Mouse (Mus musculus): Measurements from ENCODE around the gene Mthfs.
"Not testable (repeated sequence)": the region's sequence is repeated elsewhere in the genome, so short reads cannot be mapped to it uniquely, and the experiment has no call there.

Gene Mthfs

GRCm38 (mm10) chr9:89210353-89211064, at the start of gene Mthfs:
Mthfs (plus strand) TSS chr9:89210676.
- DNase-seq: not testable (repeated sequence)

- DNase-seq: not testable (repeated sequence)
Measured at GRCm38 (mm10) chr9:89172539-89172938, 37.9 kb upstream of the Mthfs start.

DNA sequence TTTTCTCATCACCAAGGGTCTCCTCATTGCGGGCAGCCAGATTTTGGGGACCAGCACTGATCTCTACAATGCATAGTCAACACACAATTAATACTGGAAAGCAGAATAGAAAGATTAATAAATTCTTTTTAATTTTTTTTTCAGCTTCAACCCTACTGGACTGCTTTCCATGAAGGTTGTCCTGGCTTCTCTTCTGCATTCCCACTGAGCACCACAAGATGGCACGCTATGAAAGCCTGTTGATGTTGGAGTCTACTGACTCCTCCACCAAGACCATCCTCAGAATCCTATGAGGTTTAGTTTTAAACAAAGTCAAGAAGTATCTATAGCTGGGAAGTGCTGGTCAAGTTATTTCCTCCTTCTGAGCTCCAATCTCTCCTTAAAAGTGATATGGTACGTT, 31.6 kb upstream of the Mthfs start:
- DNase-seq: peak; percentile 60 to 71

DNA sequence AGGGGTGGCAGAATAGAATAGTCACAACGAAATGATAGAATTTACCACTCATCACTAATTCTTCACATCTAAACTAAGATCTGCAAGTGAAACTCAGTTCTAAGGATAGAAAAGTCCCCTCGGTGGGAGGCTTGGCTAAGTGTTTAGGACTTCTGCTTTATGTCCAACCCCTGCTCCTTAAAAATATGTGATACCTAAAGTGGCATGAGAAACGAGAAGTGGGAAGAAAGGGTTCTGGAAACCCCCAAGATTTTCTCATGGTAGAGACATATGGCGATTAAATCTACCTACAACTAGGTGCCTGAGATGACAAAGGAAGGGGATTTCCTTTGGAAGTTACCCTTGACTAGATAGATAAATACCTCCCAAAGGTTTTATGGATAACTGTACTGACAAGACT, 31.0 kb upstream of the Mthfs start:
- not testable (repeated sequence) for DNase-seq

DNA sequence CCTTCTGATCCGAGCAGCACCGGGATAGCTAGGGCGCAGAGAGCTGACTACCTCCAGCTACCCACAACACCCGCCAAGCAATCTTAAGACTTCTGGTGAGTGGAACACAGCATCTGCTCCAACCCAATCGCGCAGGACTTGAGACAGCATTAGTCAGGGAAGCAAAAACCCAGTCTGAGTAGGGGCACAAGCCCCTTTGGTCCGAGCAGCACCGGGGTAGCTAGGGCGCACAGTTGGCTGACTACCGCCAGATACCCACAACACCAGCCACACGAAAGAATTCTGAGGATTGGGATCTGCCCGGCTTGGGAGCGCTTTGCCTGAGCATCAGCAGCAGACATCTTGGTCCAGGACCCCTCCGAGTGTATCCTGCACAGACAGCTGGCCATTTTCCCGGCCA, 23.5 kb upstream of the Mthfs start:
- not testable (repeated sequence) for DNase-seq

DNA sequence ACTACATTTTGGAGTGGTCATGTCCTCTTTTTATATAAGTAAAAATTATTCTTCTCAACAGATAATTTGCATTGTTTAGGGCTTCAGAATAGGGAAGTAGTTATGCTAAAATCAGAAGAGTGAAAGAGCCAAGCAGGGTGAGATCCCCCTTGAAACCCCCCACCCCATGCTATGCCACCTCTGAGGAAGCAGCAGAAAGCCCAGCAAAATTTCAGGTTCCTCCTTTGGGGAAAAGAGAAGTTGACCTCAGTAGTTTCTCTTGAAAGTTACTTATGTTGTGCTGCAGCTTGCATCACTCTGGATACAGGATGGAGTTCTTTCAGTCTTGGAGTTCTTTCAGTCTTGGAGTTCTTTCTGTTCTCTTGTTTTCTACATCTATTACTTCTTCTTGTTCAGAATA, 15.0 kb upstream of the Mthfs start:
- not testable (repeated sequence) for DNase-seq

DNA sequence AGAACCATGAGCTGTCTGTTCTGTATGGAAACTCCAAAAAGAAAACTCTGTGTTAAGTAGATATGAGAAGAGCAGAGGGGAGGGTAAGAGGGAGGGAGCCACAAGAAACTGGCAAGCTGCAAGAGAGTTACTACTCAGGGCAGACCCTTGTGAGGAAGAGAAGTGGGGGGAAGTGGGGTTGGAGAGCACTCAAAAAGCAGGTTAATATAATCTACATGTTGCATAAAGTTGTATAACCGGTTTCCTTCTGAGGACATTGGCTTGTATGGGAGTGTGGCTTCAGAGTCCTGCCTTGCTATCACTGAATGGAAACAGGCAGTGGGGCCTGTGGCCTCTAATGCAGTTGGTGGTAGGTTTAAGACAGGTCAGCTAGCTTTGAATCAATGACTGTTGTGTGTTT, 13.0 kb upstream of the Mthfs start:
- DNase-seq: not testable (repeated sequence)

GRCm38 (mm10) chr9:89198349-89198748, 12.1 kb upstream of the Mthfs start:
- DNase-seq: not testable (repeated sequence)

DNA sequence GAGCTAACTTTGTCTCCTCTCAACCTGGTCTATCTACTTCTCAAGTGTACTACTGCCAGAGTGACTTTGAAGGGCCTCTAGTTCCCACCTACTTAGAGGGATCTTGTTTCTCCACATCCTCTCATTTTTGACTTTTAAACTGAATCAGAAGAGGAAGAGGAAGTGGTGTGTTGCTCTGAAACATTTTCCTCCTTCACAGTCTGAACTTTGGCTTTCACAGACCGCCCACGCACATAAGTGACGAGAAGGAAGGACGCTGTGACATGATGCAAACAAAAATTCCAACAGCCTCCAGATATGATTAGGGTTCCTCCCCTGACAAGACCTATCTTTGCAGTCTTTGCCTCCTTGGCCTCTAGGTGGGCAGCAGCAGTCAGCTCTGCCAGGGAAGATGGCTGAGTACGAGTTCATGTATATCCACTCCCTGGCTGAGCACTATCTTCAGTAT, 11.5 kb upstream of the Mthfs start, which contains the start of the genes Bcl2a1b and Gm29094:
Gene Bcl2a1b, plus strand, starts transcription at position 241 of the 448 bp plus-strand sequence.
Gene Gm29094, plus strand, starts transcription at position 411 of the 448 bp plus-strand sequence.
- peak; percentile 33 to 45 for DNase-seq

DNA sequence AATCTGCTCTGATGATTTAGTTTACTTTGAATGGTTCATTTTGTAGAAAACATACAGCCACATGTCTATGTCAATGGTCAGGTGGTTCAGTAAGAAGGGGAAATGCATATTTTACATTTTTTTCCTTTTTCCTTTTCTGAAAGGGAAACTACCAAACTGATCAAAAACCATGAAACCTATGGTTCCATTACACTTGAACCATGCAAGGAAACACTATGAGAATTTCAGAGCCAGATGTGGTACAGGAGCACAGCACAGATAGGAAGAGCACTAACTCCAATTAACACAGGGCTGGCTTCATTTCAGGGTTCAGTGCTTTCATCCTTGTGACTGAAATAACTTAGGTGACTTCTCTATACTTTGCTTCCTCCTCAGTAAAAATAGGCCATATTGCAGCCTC, 8.2 kb upstream of the Mthfs start:
- DNase-seq: not testable (repeated sequence)

GRCm38 (mm10) chr9:89208939-89209338, 1.5 kb upstream of the Mthfs start:
- DNase-seq: not testable (repeated sequence)

DNA sequence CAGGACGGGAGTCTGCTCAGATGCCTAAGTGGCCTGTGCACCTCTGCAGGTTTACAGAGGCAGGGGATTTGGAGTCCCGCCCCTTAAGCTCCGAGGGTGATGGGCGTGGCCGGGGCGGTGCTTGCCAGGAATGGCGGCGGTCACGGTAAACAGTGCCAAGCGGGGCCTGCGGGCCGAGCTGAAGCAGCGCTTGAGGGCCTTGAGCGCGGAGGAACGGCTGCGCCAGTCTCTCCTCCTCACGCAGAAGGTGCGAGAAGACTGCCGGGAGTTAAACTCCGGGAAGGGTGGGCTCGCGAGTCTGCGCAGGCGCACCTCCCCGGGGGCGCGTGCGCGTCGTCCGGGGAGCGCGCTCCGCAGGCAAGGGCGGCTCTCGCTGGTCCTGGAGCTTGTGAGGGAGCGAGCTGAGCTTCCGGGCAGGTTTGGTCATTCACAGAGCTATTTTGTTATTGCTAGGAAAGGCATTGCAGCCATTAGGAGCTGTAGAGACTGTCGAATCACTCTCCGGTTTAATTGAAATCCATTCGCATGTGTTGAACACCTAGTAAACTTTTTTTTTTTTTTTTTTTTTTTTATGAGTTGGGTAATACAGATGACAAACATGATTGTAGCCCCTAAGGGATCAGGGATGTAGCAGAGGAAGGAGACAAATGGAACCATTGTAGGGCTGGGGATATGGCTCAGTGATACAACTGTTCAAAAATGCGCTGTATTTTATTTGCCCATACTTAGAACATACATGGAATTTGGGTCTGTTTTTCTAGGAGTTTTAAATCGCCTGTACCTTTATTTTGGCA, 786 bp downstream of the Mthfs start:
- DNase-seq: peak; percentile 84 to 88

DNA sequence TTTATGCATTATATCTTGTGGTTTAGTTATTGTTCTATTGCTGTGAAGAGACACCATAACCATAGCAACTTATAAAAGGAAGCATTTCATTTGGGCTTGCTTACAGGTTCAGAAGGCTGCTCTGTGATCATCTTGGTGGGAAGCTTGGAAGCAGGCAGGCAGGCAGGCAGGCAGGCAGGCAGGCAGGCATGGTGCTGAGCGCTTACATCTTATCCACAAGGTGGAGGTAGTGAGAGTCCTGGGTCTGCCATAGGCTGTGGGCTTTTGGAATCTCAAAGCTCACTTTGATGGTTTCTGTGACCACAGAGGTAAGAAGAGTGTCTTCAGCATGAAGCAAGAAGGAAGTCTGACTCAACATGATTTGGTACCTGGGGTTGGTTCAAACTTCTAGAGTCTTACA, 2.0 kb downstream of the Mthfs start:
- DNase-seq: peak; percentile 66 to 73

GRCm38 (mm10) chr9:89218174-89218573, 7.7 kb downstream of the Mthfs start:
- DNase-seq: not testable (repeated sequence)

GRCm38 (mm10) chr9:89219668-89220067, 9.2 kb downstream of the Mthfs start:
- not testable (repeated sequence) for DNase-seq

GRCm38 (mm10) chr9:89220704-89221287, 10.3 kb downstream of the Mthfs start:
- not testable (repeated sequence) for DNase-seq

GRCm38 (mm10) chr9:89226071-89226470, 15.6 kb downstream of the Mthfs start:
- no peak for DNase-seq

GRCm38 (mm10) chr9:89228122-89228521, 17.6 kb downstream of the Mthfs start:
- DNase-seq: no peak

DNA sequence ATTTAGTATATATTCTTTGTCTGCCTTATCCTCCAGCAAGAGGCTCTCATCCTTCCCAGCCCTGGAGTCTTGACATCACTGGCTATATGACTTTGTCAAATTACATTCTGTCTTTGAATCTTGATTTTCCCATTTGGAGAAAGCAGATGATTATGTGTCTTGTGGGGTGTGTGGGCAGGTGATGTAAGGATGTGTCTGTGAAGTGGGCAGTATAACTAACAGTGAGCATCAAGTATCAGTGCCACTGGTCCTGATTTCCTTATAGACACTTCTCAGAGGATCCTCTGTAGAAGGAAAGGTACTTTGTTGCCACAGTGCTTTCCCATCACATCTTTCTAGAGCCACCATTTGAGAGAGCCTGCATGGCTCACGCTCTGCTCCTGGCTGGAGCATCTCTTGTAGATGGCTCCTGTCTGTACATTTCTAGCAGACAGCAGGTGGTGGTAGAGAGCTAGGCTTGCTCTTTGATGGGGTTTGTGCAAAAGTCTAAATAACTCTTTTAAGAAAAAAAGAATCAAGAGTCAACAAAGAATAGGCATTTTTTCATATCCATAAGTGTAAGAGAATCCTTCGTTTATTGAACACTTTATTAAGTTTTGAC, 20.5 kb downstream of the Mthfs start:
- DNase-seq: not testable (repeated sequence)

GRCm38 (mm10) chr9:89237131-89237530, 26.7 kb downstream of the Mthfs start:
- not testable (repeated sequence) for DNase-seq

DNA sequence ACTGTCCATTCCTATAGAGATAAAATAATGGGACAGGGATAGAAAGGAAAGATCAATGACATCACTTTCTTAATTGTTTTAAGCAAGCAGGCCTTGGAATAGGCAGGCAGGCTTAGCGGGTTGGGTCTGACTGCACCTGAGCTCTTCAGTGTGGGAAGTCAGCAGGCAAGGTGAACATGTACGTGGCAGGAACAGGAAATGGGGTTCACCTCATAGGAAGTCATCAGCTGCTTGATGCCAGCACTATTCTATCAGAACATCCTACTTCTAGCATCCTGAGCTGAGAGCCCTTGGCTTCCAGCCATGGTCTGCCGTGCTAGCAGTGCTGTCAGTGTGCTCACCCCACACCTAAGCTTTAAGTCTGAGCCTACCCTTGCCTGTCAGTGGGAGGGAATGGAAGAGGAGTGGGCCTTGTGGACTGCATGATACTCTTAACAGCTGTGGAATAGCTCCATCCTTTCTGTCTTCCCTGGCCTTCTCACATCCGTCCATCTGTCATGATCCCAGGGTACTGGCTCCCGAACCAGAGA, 28.6 kb downstream of the Mthfs start:
- not testable (repeated sequence) for DNase-seq

GRCm38 (mm10) chr9:89240516-89241019, 30.1 kb downstream of the Mthfs start:
- not testable (repeated sequence) for DNase-seq
